Mouse (Mus musculus): ENCODE results near the gene Tmem203. TPM values are rescaled to one million over a fixed set of nuclear protein-coding genes. Genes with fewer than 3 reads are reported as not detected.

Gene Tmem203
- 26.6 TPM for polyA plus RNA-seq (2017; shearing (Covaris generic))

DNA sequence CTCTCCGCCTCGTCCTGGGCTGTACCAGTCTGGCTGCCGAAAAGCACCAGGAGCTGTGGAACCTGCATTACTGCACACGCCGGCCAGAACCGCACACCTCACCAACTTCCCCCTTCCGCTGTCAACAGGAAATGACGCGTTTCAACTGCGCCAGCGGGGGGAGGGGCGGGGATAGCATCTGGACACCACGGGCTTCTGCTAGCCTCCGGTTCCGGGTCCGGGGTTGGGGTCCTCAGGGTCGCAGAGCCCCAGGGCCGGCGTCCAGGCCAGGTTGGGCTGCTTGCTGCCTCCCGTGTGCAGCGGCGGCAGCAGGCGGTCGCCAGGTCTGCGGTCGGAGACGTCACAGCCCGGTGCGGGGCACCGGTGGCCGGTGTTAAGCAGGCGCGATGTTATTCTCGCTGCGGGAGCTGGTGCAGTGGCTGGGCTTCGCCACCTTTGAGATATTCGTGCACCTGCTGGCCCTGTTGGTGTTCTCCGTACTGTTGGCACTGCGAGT lies at the start of gene Tmem203:
TSS of gene Tmem203 (plus strand) at position 156 of the 496 bp plus-strand sequence.

GRCm38 (mm10) chr2:25211121-25211670 lies 44.0 kb upstream of the Tmem203 start, which contains the start of gene Nelfb:
Gene Nelfb, minus strand, starts transcription at chr2:25211489.

GRCm38 (mm10) chr2:25214444-25214843 lies 40.8 kb upstream of the Tmem203 start, which contains the start of gene Stpg3:
Gene Stpg3, minus strand, starts transcription at chr2:25214637.

DNA sequence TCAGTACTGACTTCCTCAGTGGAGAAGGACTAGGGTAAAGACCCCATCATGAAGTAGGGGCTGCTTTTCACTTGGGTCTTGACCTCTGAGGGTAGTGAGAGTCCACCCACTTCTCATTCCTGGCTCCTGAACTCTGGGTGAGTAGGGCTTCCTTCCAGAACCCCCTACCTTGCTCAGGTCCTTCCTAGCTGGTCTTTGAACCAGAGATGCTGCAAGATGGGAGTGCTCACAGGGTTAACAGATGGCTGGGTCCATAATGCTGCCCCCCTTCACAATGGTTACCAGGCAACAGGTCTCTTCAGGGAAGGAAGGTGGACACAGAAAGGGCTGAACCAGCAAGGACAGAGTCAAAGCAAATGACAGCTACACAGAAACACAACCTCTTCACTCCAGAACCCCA lies 36.8 kb upstream of the Tmem203 start, which contains the start of gene Fam166a:
TSS of gene Fam166a (plus strand) at position 301 of the 400 bp plus-strand sequence.

DNA sequence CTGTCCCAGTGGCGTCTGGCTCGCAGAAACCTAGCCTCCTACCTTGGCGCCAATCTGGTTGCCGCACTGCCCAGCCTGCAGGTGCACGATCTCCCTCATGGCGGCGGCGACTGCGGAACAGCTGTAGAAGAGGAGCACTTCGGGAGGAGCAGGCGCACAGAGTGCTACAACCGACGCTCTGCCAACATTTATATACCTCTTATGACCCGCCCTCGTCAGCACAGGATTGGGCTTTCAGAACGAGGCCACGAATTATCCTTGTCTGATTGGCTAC lies 30.8 kb upstream of the Tmem203 start, which contains the start of gene Tubb4b:
TSS of gene Tubb4b (minus strand) at position 211 of the 274 bp plus-strand sequence.

GRCm38 (mm10) chr2:25234050-25234449 lies 21.2 kb upstream of the Tmem203 start, which contains the start of gene Slc34a3:
Gene Slc34a3, minus strand, starts transcription at chr2:25234364.

GRCm38 (mm10) chr2:25236614-25237013 lies 18.6 kb upstream of the Tmem203 start, which contains the start of gene Rnf224:
Gene Rnf224, minus strand, starts transcription at chr2:25236787.

DNA sequence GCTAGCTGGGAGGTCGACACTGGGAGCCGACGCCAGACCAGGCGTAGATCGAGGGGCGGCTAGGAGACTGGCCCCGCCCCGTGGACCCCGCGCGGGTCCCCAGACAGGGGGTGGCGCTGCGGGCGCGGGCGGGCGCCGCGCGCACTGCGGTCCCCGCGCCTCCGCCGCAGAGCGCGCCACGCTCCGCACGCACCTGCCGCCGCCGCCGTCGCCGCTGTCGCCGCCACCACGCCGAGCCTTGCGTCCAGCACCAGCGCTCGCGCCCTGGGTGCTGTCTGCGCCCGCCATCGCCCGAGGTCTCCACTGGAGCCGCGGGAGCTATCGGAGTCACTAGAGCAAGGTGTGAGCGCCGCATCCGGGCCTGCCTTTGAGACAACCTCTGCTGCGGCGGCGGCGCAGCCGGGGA lies 13.1 kb upstream of the Tmem203 start, which contains the start of the genes Rnf208 and Cysrt1:
TSS of gene Rnf208 (plus strand) at position 155 of the 406 bp plus-strand sequence.
TSS of gene Cysrt1 (minus strand) at position 352 of the 406 bp plus-strand sequence.

GRCm38 (mm10) chr2:25246183-25247072 lies 8.8 kb upstream of the Tmem203 start, which contains the start of gene AL732309.1:
Gene AL732309.1, minus strand, starts transcription at chr2:25246863.

GRCm38 (mm10) chr2:25262291-25262767 lies 7.1 kb downstream of the Tmem203 start, which contains the start of gene Tprn:
Gene Tprn, plus strand, starts transcription at chr2:25262618.

GRCm38 (mm10) chr2:25271827-25272511 lies 16.7 kb downstream of the Tmem203 start, which contains the start of the genes Ssna1 and Anapc2:
Gene Ssna1, minus strand, starts transcription at chr2:25272438.
Gene Anapc2, plus strand, starts transcription at chr2:25272478.

DNA sequence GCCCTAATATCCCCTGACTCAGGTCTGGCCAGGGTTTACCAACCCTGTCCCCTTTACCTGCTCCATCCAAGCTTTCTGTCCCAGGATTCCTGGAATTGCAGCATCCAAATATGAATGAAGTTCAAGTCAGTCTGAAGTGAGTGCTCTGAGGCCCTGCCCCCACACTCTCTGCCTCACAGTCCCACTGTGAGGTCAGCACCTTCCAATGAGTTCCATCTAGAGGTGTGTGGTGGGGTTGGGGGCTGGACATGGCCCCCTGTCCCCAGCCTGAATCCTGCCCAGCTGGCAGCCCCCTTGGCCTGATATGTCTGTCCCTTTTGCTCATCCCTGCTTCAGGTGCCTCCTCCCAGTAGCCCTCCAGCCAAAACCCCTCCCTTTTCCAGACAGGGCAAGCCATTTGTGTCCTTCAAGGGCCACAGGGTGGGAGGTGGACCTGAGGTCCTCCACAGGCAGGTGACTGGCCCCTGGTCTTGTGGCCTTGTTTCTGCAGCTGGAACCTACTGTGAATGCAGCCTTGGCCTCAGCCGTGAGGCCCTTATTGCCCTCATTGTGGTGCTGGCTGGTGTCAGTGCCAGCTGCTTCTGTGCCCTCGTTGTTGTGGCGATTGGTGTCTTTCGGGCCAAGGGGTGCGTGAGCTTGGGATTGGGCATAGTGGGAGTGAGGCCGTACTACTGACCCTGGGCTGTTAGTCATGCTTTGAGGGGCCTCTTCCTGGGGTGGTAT lies 32.8 kb downstream of the Tmem203 start, which contains the start of gene Tmem210:
TSS of gene Tmem210 (plus strand) at position 219 of the 723 bp plus-strand sequence.

GRCm38 (mm10) chr2:25289651-25290050 lies 34.4 kb downstream of the Tmem203 start, which contains the start of gene Lrrc26:
Gene Lrrc26, plus strand, starts transcription at chr2:25289915.

Other genes starting within 250 kb of the Tmem203 start
- gene Nsmf, start 201.1 kb upstream of the Tmem203 start, polyA plus RNA-seq (2017; shearing (Covaris generic)): 20.8 TPM
- not detected for gene Entpd8, start 175.1 kb upstream of the Tmem203 start, polyA plus RNA-seq (2017; shearing (Covaris generic))
- gene Noxa1, start 160.3 kb upstream of the Tmem203 start, polyA plus RNA-seq (2017; shearing (Covaris generic)): not detected
- gene Nrarp, start 74.7 kb upstream of the Tmem203 start, polyA plus RNA-seq (2017; shearing (Covaris generic)): 3.0 TPM
- gene Tor4a, start 58.6 kb upstream of the Tmem203 start, polyA plus RNA-seq (2017; shearing (Covaris generic)): 20.7 TPM
- gene Nelfb, start 44.0 kb upstream of the Tmem203 start, polyA plus RNA-seq (2017; shearing (Covaris generic)): 97.1 TPM
- gene Stpg3, start 40.8 kb upstream of the Tmem203 start, polyA plus RNA-seq (2017; shearing (Covaris generic)): not detected
- not detected for gene Fam166a, start 36.7 kb upstream of the Tmem203 start, polyA plus RNA-seq (2017; shearing (Covaris generic))
- gene Tubb4b, start 30.7 kb upstream of the Tmem203 start, polyA plus RNA-seq (2017; shearing (Covaris generic)): 99.9 TPM
- not detected for gene Slc34a3, start 21.1 kb upstream of the Tmem203 start, polyA plus RNA-seq (2017; shearing (Covaris generic))
- gene Rnf224, start 18.7 kb upstream of the Tmem203 start, polyA plus RNA-seq (2017; shearing (Covaris generic)): not detected
- 0.37 TPM for gene Rnf208, start 13.2 kb upstream of the Tmem203 start, polyA plus RNA-seq (2017; shearing (Covaris generic))
- not detected for gene Cysrt1, start 13.0 kb upstream of the Tmem203 start, polyA plus RNA-seq (2017; shearing (Covaris generic))
- 9.7 TPM for gene AL732309.1, start 8.6 kb upstream of the Tmem203 start, polyA plus RNA-seq (2017; shearing (Covaris generic))
- 24.1 TPM for gene Tprn, start 7.2 kb downstream of the Tmem203 start, polyA plus RNA-seq (2017; shearing (Covaris generic))
- gene Ssna1, start 17.0 kb downstream of the Tmem203 start, polyA plus RNA-seq (2017; shearing (Covaris generic)): 81.2 TPM
- 101 TPM for gene Anapc2, start 17.0 kb downstream of the Tmem203 start, polyA plus RNA-seq (2017; shearing (Covaris generic))
- not detected for gene Tmem210, start 32.7 kb downstream of the Tmem203 start, polyA plus RNA-seq (2017; shearing (Covaris generic))
- gene Lrrc26, start 34.5 kb downstream of the Tmem203 start, polyA plus RNA-seq (2017; shearing (Covaris generic)): not detected
- not detected for gene Grin1, start 63.7 kb downstream of the Tmem203 start, polyA plus RNA-seq (2017; shearing (Covaris generic))
- gene Man1b1, start 76.9 kb downstream of the Tmem203 start, polyA plus RNA-seq (2017; shearing (Covaris generic)): 26.7 TPM
- gene Dpp7, start 100.9 kb downstream of the Tmem203 start, polyA plus RNA-seq (2017; shearing (Covaris generic)): 6.7 TPM
- 14.2 TPM for gene Uap1l1, start 110.2 kb downstream of the Tmem203 start, polyA plus RNA-seq (2017; shearing (Covaris generic))
- not detected for gene Sapcd2, start 116.9 kb downstream of the Tmem203 start, polyA plus RNA-seq (2017; shearing (Covaris generic))
- gene Entpd2, start 140.4 kb downstream of the Tmem203 start, polyA plus RNA-seq (2017; shearing (Covaris generic)): not detected
- 0.47 TPM for gene Npdc1, start 143.9 kb downstream of the Tmem203 start, polyA plus RNA-seq (2017; shearing (Covaris generic))
- not detected for gene Fut7, start 167.8 kb downstream of the Tmem203 start, polyA plus RNA-seq (2017; shearing (Covaris generic))
- 44.9 TPM for gene Abca2, start 173.3 kb downstream of the Tmem203 start, polyA plus RNA-seq (2017; shearing (Covaris generic))
- gene Clic3, start 201.4 kb downstream of the Tmem203 start, polyA plus RNA-seq (2017; shearing (Covaris generic)): 5.1 TPM
- 74.5 TPM for gene Paxx, start 205.7 kb downstream of the Tmem203 start, polyA plus RNA-seq (2017; shearing (Covaris generic))
- not detected for gene Ptgds, start 214.6 kb downstream of the Tmem203 start, polyA plus RNA-seq (2017; shearing (Covaris generic))
- not detected for gene Lcn12, start 238.5 kb downstream of the Tmem203 start, polyA plus RNA-seq (2017; shearing (Covaris generic))
- gene Fbxw5, start 245.3 kb downstream of the Tmem203 start, polyA plus RNA-seq (2017; shearing (Covaris generic)): 82.7 TPM
- 5.6 TPM for gene C8g, start 246.3 kb downstream of the Tmem203 start, polyA plus RNA-seq (2017; shearing (Covaris generic))

Measured in naive thymus-derived CD4-positive, alpha-beta T cell, adult 5 months (primary cell).